Mouse (Mus musculus): ENCODE data around the gene Rpp25. TPM values are rescaled to one million over a fixed set of nuclear protein-coding genes. Genes with fewer than 3 reads are reported as not detected.

The Rpp25 gene
- total and polyA plus RNA-seq, 2 experiments from 2014 or later: 24.8 to 26.5 TPM

DNA sequence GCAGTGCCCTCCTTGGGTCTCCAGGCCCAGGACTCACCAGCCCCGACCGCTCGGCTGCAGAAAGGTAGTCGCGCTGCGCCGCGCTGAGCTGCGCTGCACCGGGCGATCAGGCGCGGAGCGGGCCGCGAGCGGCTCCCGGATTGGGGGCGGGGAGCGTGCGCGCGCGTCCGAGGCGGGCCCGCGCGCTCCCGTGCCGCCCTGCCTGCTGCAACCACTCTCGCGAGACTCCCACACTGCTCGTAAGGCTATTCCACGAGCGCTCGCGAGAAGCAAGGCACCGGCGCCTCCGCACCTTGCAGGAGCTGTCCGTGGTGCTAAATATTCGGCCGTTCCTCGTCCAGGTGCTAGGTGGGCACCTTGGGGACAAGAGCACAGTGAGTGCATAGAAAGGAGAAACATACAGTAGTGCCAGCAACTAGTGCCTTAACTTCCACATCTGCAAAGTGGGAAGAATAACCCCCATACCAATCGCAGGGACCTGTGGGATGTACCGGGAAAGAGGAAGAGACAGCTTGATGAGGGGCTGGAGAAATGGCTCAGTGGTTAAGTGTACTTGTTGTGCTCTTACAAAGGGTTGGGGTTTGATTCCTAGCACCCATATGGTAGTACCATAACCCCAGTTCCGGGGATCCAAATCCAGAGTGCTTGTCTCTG lies 35.8 kb upstream of the Rpp25 start, which contains the start of gene Scamp5:
Gene Scamp5, minus strand, starts transcription at position 165 of the 654 bp plus-strand sequence.
- peak within 1 kb of the TSS; percentile 98 for H3K9ac ChIP-seq (replicated peaks; ENCODE audit: low read length, poor library complexity, severe bottlenecking)
- peak; percentile 95 for DNase-seq (ENCODE audit: low spot score)
- no peaks in the 10 kb centered on the region for H3K27me3 ChIP-seq (ENCODE audit: insufficient read depth, low read length)
- H3K4me3 ChIP-seq (ENCODE audit: low read depth, low read length): peak within 1 kb of the TSS; percentile 87
- peak within 1 kb of the TSS; percentile 87 for H3K4me2 ChIP-seq (ENCODE audit: low read depth, low read length, poor library complexity, severe bottlenecking)
- H3K4me1 ChIP-seq (ENCODE audit: insufficient read depth, low read length): peaks cover 13% of the 10 kb centered on the region
- peaks cover 8% of the 10 kb centered on the region for H3K36me3 ChIP-seq (ENCODE audit: insufficient read depth, low read length)
- ATAC-seq (ENCODE audit: low FRiP score): peak; percentile 92
- no peak for TF ChIP-seq CTCF (IDR thresholded peaks at IDR 0.05)
- H3K9me3 ChIP-seq (ENCODE audit: low read length): no peaks in the 10 kb centered on the region
- whole genome bisulfite sequencing: 2% methylated on average over 46 of the region's 48 CpGs
- H3K27ac ChIP-seq (ENCODE audit: low read depth, low read length): peak within 1 kb of the TSS; percentile 83

DNA sequence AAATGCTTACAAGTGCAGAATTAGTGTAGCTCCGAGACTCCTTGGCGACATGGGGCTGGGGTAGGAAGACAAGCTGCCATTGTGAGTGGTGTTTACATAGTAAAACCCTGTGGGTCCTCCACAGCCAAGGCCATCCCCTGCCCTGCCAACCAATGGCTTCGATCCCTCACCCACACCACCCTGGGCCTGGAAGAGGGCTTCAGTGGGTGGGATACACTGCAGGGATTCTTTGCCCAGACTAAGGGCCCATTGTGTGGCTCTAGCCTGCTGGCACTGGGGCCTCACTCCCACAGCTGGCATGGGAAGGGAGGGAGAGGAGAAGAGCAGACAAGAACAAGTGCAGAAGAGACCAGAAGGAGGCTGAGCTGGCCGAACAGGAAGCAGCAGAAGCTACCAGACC lies 34.9 kb upstream of the Rpp25 start:
- Histone ChIP-seq H3K27ac (ENCODE audit: low read depth, low read length) (peak overlapping the region; percentile 83; the same call in 1 of the 2 replicates), H3K4me1 (ENCODE audit: insufficient read depth, low read length) (peaks cover 13% of the 10 kb centered on the region), H3K27me3 (ENCODE audit: insufficient read depth, low read length) (no peaks in the 10 kb centered on the region), H3K4me2 (ENCODE audit: low read depth, low read length, poor library complexity, severe bottlenecking) (peak overlapping the region; percentile 87; the same call in 1 of the 2 replicates), H3K36me3 (ENCODE audit: insufficient read depth, low read length) (peaks cover 5% of the 10 kb centered on the region; the same call in 1 of the 2 replicates), H3K4me3 (ENCODE audit: low read depth, low read length) (no peak overlapping the region), H3K9me3 (ENCODE audit: low read length) (no peaks in the 10 kb centered on the region), H3K9ac (replicated peaks; ENCODE audit: low read length, poor library complexity, severe bottlenecking) (no peak overlapping the region)
- DNase-seq (ENCODE audit: low spot score) (peak; percentile 64), ATAC-seq (ENCODE audit: low FRiP score) (peak; percentile 48)
- WGBS: 44% methylated on average over 4 of the region's 4 CpGs
- TF ChIP-seq CTCF (IDR thresholded peaks at IDR 0.05): no peak

GRCm38 (mm10) chr9:57485774-57486173 lies 18.1 kb upstream of the Rpp25 start:
- no peak overlapping the region; the same call in 1 of the 2 replicates for H3K4me2 ChIP-seq (ENCODE audit: low read depth, low read length, poor library complexity, severe bottlenecking)
- peak; percentile 92 for DNase-seq (ENCODE audit: low spot score)

DNA sequence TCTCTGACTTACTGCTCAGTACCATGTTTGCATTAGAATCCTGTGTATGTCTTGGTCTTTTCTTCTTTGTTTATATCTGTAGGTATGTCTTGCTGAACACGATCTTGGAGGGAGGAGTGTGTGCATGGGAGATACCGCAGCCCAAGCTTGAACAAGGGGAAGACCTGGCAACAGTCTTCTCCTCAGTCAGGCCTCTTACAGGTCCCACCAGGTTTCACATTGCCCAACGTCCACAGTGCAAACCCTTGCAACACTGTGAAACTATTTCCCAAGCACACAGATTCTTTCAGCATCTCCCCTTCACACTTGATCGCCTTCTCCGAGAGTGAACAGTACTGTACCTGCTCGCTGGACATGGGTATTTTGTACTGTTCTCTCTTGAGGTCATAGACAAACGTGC lies 16.0 kb upstream of the Rpp25 start:
- Histone ChIP-seq H3K9me3 (ENCODE audit: low read length) (no peaks in the 10 kb centered on the region), H3K4me2 (ENCODE audit: low read depth, low read length, poor library complexity, severe bottlenecking) (no peak overlapping the region)

More at GRCm38 (mm10) chr9:57485774-57486173, 18.1 kb upstream of the Rpp25 start:
- Histone ChIP-seq H3K4me3 (ENCODE audit: low read depth, low read length) (no peak overlapping the region), H3K27me3 (ENCODE audit: insufficient read depth, low read length) (no peaks in the 10 kb centered on the region), H3K4me1 (ENCODE audit: insufficient read depth, low read length) (no peaks in the 10 kb centered on the region), H3K9ac (replicated peaks; ENCODE audit: low read length, poor library complexity, severe bottlenecking) (no peak overlapping the region), H3K9me3 (ENCODE audit: low read length) (no peaks in the 10 kb centered on the region), H3K27ac (ENCODE audit: low read depth, low read length) (no peak overlapping the region; the same call in 1 of the 2 replicates), H3K36me3 (ENCODE audit: insufficient read depth, low read length) (no peaks in the 10 kb centered on the region)
- WGBS: 14% methylated on average over 7 of the region's 7 CpGs
- TF ChIP-seq CTCF (IDR thresholded peaks at IDR 0.05): peak; percentile 99
- ATAC-seq (ENCODE audit: low FRiP score): 0 out of 2 replicates have a peak, but pooled peaks have one; percentile 27

DNA sequence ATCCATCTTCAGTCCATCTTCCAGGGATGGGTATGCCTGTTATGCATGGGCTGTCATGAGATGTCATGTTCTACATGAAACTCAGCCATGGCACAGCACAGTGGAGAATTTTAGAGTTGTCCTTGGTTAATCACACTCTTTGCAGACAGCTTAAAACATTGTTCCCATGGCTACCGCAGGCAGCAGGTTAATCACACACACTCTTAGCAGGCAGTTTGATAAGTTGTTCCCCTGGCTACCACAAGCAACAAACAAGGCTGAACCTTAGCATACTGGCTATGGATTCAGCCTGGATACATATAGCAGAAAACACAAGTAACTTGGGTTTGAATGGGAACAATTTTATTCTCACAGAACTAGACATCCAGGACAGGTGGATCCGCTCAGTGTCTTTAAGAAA lies 10.3 kb upstream of the Rpp25 start:
- Histone ChIP-seq H3K9me3 (ENCODE audit: low read length) (no peaks in the 10 kb centered on the region), H3K9ac (replicated peaks; ENCODE audit: low read length, poor library complexity, severe bottlenecking) (no peak overlapping the region), H3K4me1 (ENCODE audit: insufficient read depth, low read length) (0 out of 2 replicates have a peak, but pooled peaks cover 2% of the 10 kb centered on the region), H3K4me3 (ENCODE audit: low read depth, low read length) (no peak overlapping the region), H3K4me2 (ENCODE audit: low read depth, low read length, poor library complexity, severe bottlenecking) (no peak overlapping the region), H3K36me3 (ENCODE audit: insufficient read depth, low read length) (no peaks in the 10 kb centered on the region), H3K27me3 (ENCODE audit: insufficient read depth, low read length) (no peaks in the 10 kb centered on the region), H3K27ac (ENCODE audit: low read depth, low read length) (no peak overlapping the region)
- DNase-seq (ENCODE audit: low spot score) (no peak), ATAC-seq (ENCODE audit: low FRiP score) (no peak)
- TF ChIP-seq CTCF (IDR thresholded peaks at IDR 0.05): no peak
- 80% methylated on average over 2 of the region's 2 CpGs for WGBS

More for the DNA sequence above, 16.0 kb upstream of the Rpp25 start:
- Histone ChIP-seq H3K4me1 (ENCODE audit: insufficient read depth, low read length) (no peaks in the 10 kb centered on the region), H3K9ac (replicated peaks; ENCODE audit: low read length, poor library complexity, severe bottlenecking) (no peak overlapping the region), H3K36me3 (ENCODE audit: insufficient read depth, low read length) (no peaks in the 10 kb centered on the region), H3K4me3 (ENCODE audit: low read depth, low read length) (no peak overlapping the region), H3K27me3 (ENCODE audit: insufficient read depth, low read length) (no peaks in the 10 kb centered on the region), H3K27ac (ENCODE audit: low read depth, low read length) (no peak overlapping the region)
- DNase-seq (ENCODE audit: low spot score) (no peak), ATAC-seq (ENCODE audit: low FRiP score) (no peak)
- TF ChIP-seq CTCF (IDR thresholded peaks at IDR 0.05): no peak
- WGBS: 74% methylated on average over 7 of the region's 7 CpGs

DNA sequence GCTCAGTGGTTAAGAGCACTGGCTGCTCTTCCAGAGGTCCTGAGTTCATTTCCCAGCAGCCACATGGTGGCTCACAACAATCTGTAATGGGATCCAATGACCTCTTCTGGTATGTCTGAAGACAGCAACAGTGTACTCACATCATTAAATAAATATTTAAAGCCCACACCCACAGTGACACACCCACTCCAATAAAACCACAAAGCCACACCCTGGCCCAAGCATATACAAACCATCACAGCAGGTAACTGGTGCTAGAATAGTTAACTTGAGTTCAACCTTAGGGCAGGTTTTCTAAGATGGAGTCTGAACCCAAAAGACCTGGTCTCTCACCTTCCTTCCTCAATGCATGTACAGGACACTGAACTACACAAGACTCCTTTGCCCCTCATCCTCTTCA lies 8.9 kb upstream of the Rpp25 start:
- no peak overlapping the region for H3K27ac ChIP-seq (ENCODE audit: low read depth, low read length)
- no peaks in the 10 kb centered on the region for H3K9me3 ChIP-seq (ENCODE audit: low read length)
- H3K36me3 ChIP-seq (ENCODE audit: insufficient read depth, low read length): no peaks in the 10 kb centered on the region
- H3K27me3 ChIP-seq (ENCODE audit: insufficient read depth, low read length): no peaks in the 10 kb centered on the region
- TF ChIP-seq CTCF (IDR thresholded peaks at IDR 0.05): no peak
- H3K4me2 ChIP-seq (ENCODE audit: low read depth, low read length, poor library complexity, severe bottlenecking): no peak overlapping the region
- ATAC-seq (ENCODE audit: low FRiP score) (no peak), DNase-seq (ENCODE audit: low spot score) (no peak)
- no peak overlapping the region for H3K9ac ChIP-seq (replicated peaks; ENCODE audit: low read length, poor library complexity, severe bottlenecking)
- H3K4me1 ChIP-seq (ENCODE audit: insufficient read depth, low read length): 0 out of 2 replicates have a peak, but pooled peaks cover 2% of the 10 kb centered on the region
- no peak overlapping the region for H3K4me3 ChIP-seq (ENCODE audit: low read depth, low read length)
